In genomic region chr2:130950548-130950947, GRCm38 (mm10) we compare ENCODE assay signal across 9 mouse cellular contexts. TPM values are rescaled to one million over a fixed set of nuclear protein-coding genes. Genes with fewer than 3 reads are reported as not detected.
DNase-seq lines count a peak whose midpoint lies in the region; ATAC-seq and TF ChIP-seq lines count a peak whose summit lies in the region.
"Had no signal": no experiment of that assay in that cellular context is flagged by ENCODE, and none has a peak within 500 bp of the region (broad histone marks: within the 10 kb centered on the region; RNA-seq: fewer than 3 reads in every experiment).

No protein-coding gene starts in this region.

- no peaks in the 10 kb centered on the region for H3K36me3 ChIP-seq in liver, embryonic 14.5 days (replicated peaks; ENCODE audit: control insufficient read depth, insufficient read depth, low read depth)

- ATAC-seq in activated CD4-positive, CD25-positive, alpha-beta regulatory T cell, adult 4 months = peak; percentile 72
- ATAC-seq in liver, embryonic 14.5 days (ENCODE audit: insufficient read depth) = no peak
- ATAC-seq in neutrophil, adult 5-6 weeks (ENCODE audit: extremely low read depth, insufficient number of reproducible peaks, low FRiP score, poor library complexity, severe bottlenecking) = peak; percentile 82

- no peak overlapping the region for H3K27ac ChIP-seq in liver, embryonic 14.5 days

- no peaks in the 10 kb centered on the region for H3K27me3 ChIP-seq in liver, embryonic 14.5 days (ENCODE audit: control insufficient read depth, insufficient read depth, low read length)

- WGBS in liver, embryonic 14.5 days (ENCODE audit: insufficient replicate concordance) = 0% methylated on average over 1 of the region's 1 CpGs

- peak; percentile 84 for DNase-seq in 416B (ENCODE audit: low read depth)
- peak; percentile 86 to 87 for DNase-seq in cerebellum, postnatal 4 days (ENCODE audit: low spot score in 2 of 2)
- DNase-seq in gastrocnemius, adult 8-10 months (ENCODE audit: low spot score in 2 of 2) = peak; percentile 74 to 79
- DNase-seq in kidney, postnatal 10 days = peak; percentile 95
- peak; percentile 57 to 59 (median 58) for DNase-seq in liver, embryonic 14.5 days (ENCODE audit: low read depth in 3 of 3, low spot score in 3 of 3)
- peak; percentile 36 to 46 for DNase-seq in thymus, adult 18-20 months

- no peak overlapping the region for H3K4me3 ChIP-seq in liver, embryonic 14.5 days (ENCODE audit: insufficient read depth in 1 of 2, low read depth in 2 of 2, low read length in 2 of 2)
- H3K4me3 ChIP-seq: erythroblast, embryonic 14.5 days had no signal

- H3K4me2 ChIP-seq in liver, embryonic 14.5 days (ENCODE audit: low read depth) = no peak overlapping the region

- no peaks in the 10 kb centered on the region for H3K9me3 ChIP-seq in liver, embryonic 14.5 days (ENCODE audit: control insufficient read depth, low read length)

- peak; percentile 92 for TF ChIP-seq CTCF in liver, embryonic 14.5 days (IDR thresholded peaks at IDR 0.05; ENCODE audit: low read depth)

- no peaks in the 10 kb centered on the region for H3K4me1 ChIP-seq in liver, embryonic 14.5 days (replicated peaks; ENCODE audit: control insufficient read depth in 2 of 2, insufficient read depth in 2 of 2, low read length in 1 of 2)

- no peak overlapping the region for H3K9ac ChIP-seq in liver, embryonic 14.5 days (replicated peaks)

- no peak for TF ChIP-seq EP300 in liver, embryonic 14.5 days (IDR thresholded peaks at IDR 0.05; ENCODE audit: low read depth)

RNA-seq across cellular contexts. Expression of gene Atrn, which starts 44.3 kb away (rescaled TPM):
- polyA plus RNA-seq in activated CD4-positive, CD25-positive, alpha-beta regulatory T cell, adult 4 months (2017; shearing (Covaris generic)) = 1 to 10 TPM; 4.6 to 6.2 TPM
- total RNA-seq in gastrocnemius, adult 8-10 months (2022) = 10 to 100 TPM; 11.4 to 15.0 (median 12.0) TPM
- 3.1 and 3.2 TPM in 2 replicates for polyA plus RNA-seq in liver, embryonic 14.5 days (2012; rRNA removed)
- 2.4 and 2.5 TPM in 2 replicates for polyA plus RNA-seq in liver, embryonic 14.5 days (2014; fragmentation: Nextera tagmentation; extraction: Ambion mirVana)
- total RNA-seq in neutrophil, adult 5-6 weeks (2017) = 24.8 and 25.7 TPM in 2 replicates

RNA-seq across cellular contexts. Expression of gene 4930402H24Rik, which starts 44.3 kb away (rescaled TPM):
- 10 to 100 TPM in 1 of 2 experiments, 1 to 10 TPM in 1; 9.5 to 11.6 TPM for polyA plus RNA-seq in activated CD4-positive, CD25-positive, alpha-beta regulatory T cell, adult 4 months (2017; shearing (Covaris generic))
- total RNA-seq in gastrocnemius, adult 8-10 months (2022) = 1 to 10 TPM; 2.0 to 4.0 (median 2.9) TPM
- 3.9 and 4.4 TPM in 2 replicates for polyA plus RNA-seq in liver, embryonic 14.5 days (2012; rRNA removed)
- 6.9 and 8.6 TPM in 2 replicates for polyA plus RNA-seq in liver, embryonic 14.5 days (2014; fragmentation: Nextera tagmentation; extraction: Ambion mirVana)
- 15.7 and 21.9 TPM in 2 replicates for total RNA-seq in neutrophil, adult 5-6 weeks (2017)

Comparison
In these comparisons a context has a peak if more than half of its experiments do, and no peak if none do; other contexts are left out.
1. DNase-seq: peak in every context shown above with its lines; median percentile 95 in kidney, postnatal 10 days; 86 in cerebellum, postnatal 4 days; 84 in 416B; 76 in gastrocnemius, adult 8-10 months; 58 in liver, embryonic 14.5 days; 41 in thymus, adult 18-20 months.